Comparison of ENCODE assay signal across 8 mouse cellular contexts in genomic region chr12:73020941-73021340, GRCm38 (mm10). TPM values are rescaled to one million over a fixed set of nuclear protein-coding genes. Genes with fewer than 3 reads are reported as not detected.
A peak's percentile ranks its signal among the peaks of the same experiment; 100 is the strongest.
DNase-seq lines count a peak whose midpoint lies in the region; TF ChIP-seq lines count a peak whose summit lies in the region.
"Had no signal": no experiment of that assay in that cellular context is flagged by ENCODE, and none has a peak within 500 bp of the region (broad histone marks: within the 10 kb centered on the region; RNA-seq: fewer than 3 reads in every experiment).

No protein-coding gene starts in this region.

- no peaks in the 10 kb centered on the region for H3K4me1 ChIP-seq in thymus, adult 2 months (replicated peaks; ENCODE audit: control insufficient read depth, insufficient read depth, low read length)
- no peaks in the 10 kb centered on the region for H3K4me1 ChIP-seq in cortical plate, adult 2 months (ENCODE audit: control insufficient read depth, insufficient read depth, low read length)

- H3K27ac ChIP-seq in thymus, adult 2 months (ENCODE audit: control insufficient read depth, insufficient read depth, low read length): no peak overlapping the region
- H3K27ac ChIP-seq in cortical plate, adult 2 months (ENCODE audit: insufficient read depth, low read length): no peak overlapping the region

- peak; percentile 68 for DNase-seq in thymus, adult 2 months
- DNase-seq in thymus, adult 18-20 months: no peak
- DNase-seq in adrenal gland, adult (ENCODE audit: inconsistent age in 2 of 2, low spot score in 1 of 2): peak; percentile 65 to 90
- peak; percentile 74 to 81 for DNase-seq in heart, postnatal 36 days
- DNase-seq in left cerebral cortex, postnatal 10 days (ENCODE audit: extremely low spot score in 1 of 2, low spot score in 2 of 2): peak; percentile 60 to 73
- peak; percentile 76 for DNase-seq in naive thymus-derived CD4-positive, alpha-beta T cell, adult 2 months (ENCODE audit: low read depth)

- TF ChIP-seq POLR2A in thymus, adult 2 months (IDR thresholded peaks at IDR 0.05; ENCODE audit: control insufficient read depth, extremely low read depth, insufficient read depth, low read length, poor library complexity): no peak
- no peak for TF ChIP-seq POLR2A in cortical plate, adult 2 months (IDR thresholded peaks at IDR 0.05; ENCODE audit: extremely low read depth, insufficient read depth, low read length)

- H3K27me3 ChIP-seq in thymus, adult 2 months (ENCODE audit: control insufficient read depth, insufficient read depth, low read length): no peaks in the 10 kb centered on the region

- H3K36me3 ChIP-seq in thymus, adult 2 months (ENCODE audit: control insufficient read depth, insufficient read depth, low read length): no peaks in the 10 kb centered on the region

- intact Hi-C loops in heart, postnatal 36 days (cut with DNase I): loop anchor here (1.0 to 5.0 kb wide), 3 partner anchors 391 to 496 kb away; no protein-coding TSS in a partner anchor
- intact Hi-C loops in left cerebral cortex, postnatal 10 days (cut with DNase I): loop anchor here (1.0 kb wide), 1 partner anchor 496 kb away; no protein-coding TSS in a partner anchor

- no peak for TF ChIP-seq CTCF in thymus, adult 2 months (IDR thresholded peaks at IDR 0.05; ENCODE audit: borderline replicate concordance, control insufficient read depth, extremely low read depth, insufficient read depth, low read length, poor library complexity)
- peak; percentile 62; the same call in 1 of the 2 replicates for TF ChIP-seq CTCF in cortical plate, adult 2 months (IDR thresholded peaks at IDR 0.05; ENCODE audit: extremely low read depth, insufficient read depth, low read length)

- H3K4me3 ChIP-seq in thymus, adult 2 months (ENCODE audit: control insufficient read depth, insufficient read depth, low read length): no peak overlapping the region
- H3K4me3 ChIP-seq in cortical plate, adult 2 months (ENCODE audit: insufficient read depth, low read length): no peak overlapping the region
- H3K4me3 ChIP-seq: myocyte had no signal

- WGBS in thymus, adult 2 months: 5% methylated on average over 4 of the region's 4 CpGs

RNA-seq across cellular contexts. Expression of gene Six1, which starts 32.7 kb away (rescaled TPM):
- polyA plus RNA-seq in thymus, adult 2 months (2012; rRNA removed): 11.9 and 13.9 TPM in 2 replicates
- polyA plus RNA-seq in cortical plate, adult 2 months (2012; rRNA removed): 0.11 and 0.44 TPM in 2 replicates
- total RNA-seq in heart, postnatal 36 days (2021): 1 to 10 TPM in 1 of 2 experiments, under 1 TPM in 1; 0.89 to 1.3 TPM
- under 1 TPM; 0.15 to 0.26 TPM for total RNA-seq in left cerebral cortex, postnatal 10 days (2021)

Comparison
In these comparisons a context has a peak if more than half of its experiments do, and no peak if none do; other contexts are left out.
1. DNase-seq: peak in thymus, adult 2 months (single experiment), adrenal gland, adult (2 of 2), heart, postnatal 36 days (2 of 2), left cerebral cortex, postnatal 10 days (2 of 2) and naive thymus-derived CD4-positive, alpha-beta T cell, adult 2 months (single experiment); none in thymus, adult 18-20 months (0 of 2).